Mouse (Mus musculus) CH12.LX (cell line): ENCODE results near the gene Stk39. TPM values are rescaled to one million over a fixed set of nuclear protein-coding genes. Genes with fewer than 3 reads are reported as not detected.

ENCODE experiments used
- DNase-seq: peaks from one replicate; pipeline ENCODE4 v3.0.0-alpha.2; 2013; ENCODE audit errors: extremely low read depth
- H3K27ac ChIP-seq: 2 replicates; pipeline ENCODE4 v1.5.1; 2012; ENCODE audit warnings: low read depth, mild to moderate bottlenecking, control low read depth, moderate library complexity; ENCODE audit not compliant: insufficient read depth
- H3K27me3 ChIP-seq: replicated peaks from 2 replicates; pipeline ENCODE3; 2012; ENCODE audit warnings: inconsistent platforms
- H3K36me3 ChIP-seq, 2 experiments: replicated peaks in 1 of 2; 2 replicates each; pipeline versions ENCODE3 to v1.6.1; 2012; ENCODE audit warnings: inconsistent platforms in 1 of 2, low read length in 1 of 2, mild to moderate bottlenecking in 1 of 2, mixed read lengths in 1 of 2, moderate library complexity in 1 of 2; ENCODE audit not compliant: control insufficient read depth in 1 of 2, insufficient read depth in 1 of 2
- H3K4me1 ChIP-seq, 2 experiments: 2 replicates each; pipeline ENCODE4 v1.6.1; 2012; ENCODE audit warnings: inconsistent platforms in 1 of 2, moderate library complexity in 1 of 2; ENCODE audit not compliant: insufficient read depth in 2 of 2, control insufficient read depth in 1 of 2
- H3K4me2 ChIP-seq: 2 replicates; pipeline ENCODE4 v1.6.1; 2012; ENCODE audit warnings: low read depth, mild to moderate bottlenecking, control low read depth; ENCODE audit not compliant: poor library complexity, insufficient read depth, severe bottlenecking
- H3K4me3 ChIP-seq, 3 experiments: fragments of 150-350 bp in 1 of 3; sonication (generic) in 1 of 3; replicated peaks in 1 of 3; 2 replicates each; pipeline versions ENCODE3 to v1.5.1; 2011 to 2012; ENCODE audit warnings: low read depth in 2 of 3, low read length in 2 of 3, mild to moderate bottlenecking in 2 of 3, moderate library complexity in 2 of 3, control low read depth in 1 of 3, improper control_type of control experiment in 1 of 3, inconsistent platforms in 1 of 3, mixed read lengths in 1 of 3; ENCODE audit not compliant: poor library complexity in 1 of 3
- H3K79me2 ChIP-seq: replicated peaks from 2 replicates; pipeline ENCODE4 v1.6.1; 2012; ENCODE audit warnings: mild to moderate bottlenecking, moderate library complexity; ENCODE audit not compliant: control insufficient read depth, poor library complexity, insufficient read depth, severe bottlenecking; ENCODE audit errors: extremely low read depth
- H3K9ac ChIP-seq: 2 replicates; pipeline ENCODE4 v1.6.1; 2012; ENCODE audit warnings: low read depth, mild to moderate bottlenecking, control low read depth, moderate library complexity; ENCODE audit not compliant: insufficient read depth
- H3K9me3 ChIP-seq: replicated peaks from 2 replicates; pipeline ENCODE3; 2012; ENCODE audit warnings: low read length, inconsistent platforms, mixed read lengths
- BHLHE40 ChIP-seq: IDR thresholded peaks from 2 replicates; pipeline ENCODE4 v1.6.1; 2011; ENCODE audit warnings: mild to moderate bottlenecking, low read depth, low read length, improper control_type of control experiment
- CHD1 ChIP-seq: IDR thresholded peaks from 2 replicates; pipeline ENCODE4 v1.6.1; 2012; ENCODE audit warnings: low read depth, low read length, improper control_type of control experiment, inconsistent platforms
- EP300 ChIP-seq: IDR thresholded peaks from 2 replicates; pipeline ENCODE4 v1.6.1; 2011; ENCODE audit warnings: low read length, improper control_type of control experiment
- ETS1 ChIP-seq: conservative IDR thresholded peaks from 2 replicates; pipeline ENCODE4 v1.6.1; 2012; ENCODE audit warnings: low read depth, mild to moderate bottlenecking, inconsistent platforms, low read length, improper control_type of control experiment, moderate library complexity
- JUN ChIP-seq: IDR thresholded peaks from 2 replicates; pipeline ENCODE4 v1.6.1; 2011; ENCODE audit warnings: low read depth, mild to moderate bottlenecking, low read length, improper control_type of control experiment, moderate library complexity; ENCODE audit not compliant: insufficient read depth
- KAT2A ChIP-seq: IDR thresholded peaks from 2 replicates; pipeline ENCODE4 v1.6.1; 2012; ENCODE audit warnings: low read length, improper control_type of control experiment, inconsistent platforms; ENCODE audit not compliant: insufficient replicate concordance
- MAFK ChIP-seq: IDR thresholded peaks from 2 replicates; pipeline ENCODE4 v1.6.1; 2011; ENCODE audit warnings: low read length, improper control_type of control experiment; ENCODE audit not compliant: insufficient replicate concordance
- MAZ ChIP-seq: IDR thresholded peaks from 2 replicates; pipeline ENCODE4 v1.6.1; 2012; ENCODE audit warnings: low read depth, mild to moderate bottlenecking, inconsistent platforms, low read length, improper control_type of control experiment, moderate library complexity
- MEF2A ChIP-seq: IDR thresholded peaks from 2 replicates; pipeline ENCODE4 v1.6.1; 2014; ENCODE audit warnings: low read depth, mild to moderate bottlenecking, inconsistent platforms, low read length, improper control_type of control experiment, borderline replicate concordance
- MYC ChIP-seq: IDR thresholded peaks from 2 replicates; pipeline ENCODE4 v1.6.1; 2011; ENCODE audit warnings: low read depth, mild to moderate bottlenecking, improper control_type of control experiment, low read length
- NELFE ChIP-seq: IDR thresholded peaks from 2 replicates; pipeline ENCODE4 v1.6.1; 2011; ENCODE audit warnings: low read depth, low read length, improper control_type of control experiment
- NRF1 ChIP-seq: IDR thresholded peaks from 2 replicates; pipeline ENCODE4 v1.6.1; 2014; ENCODE audit warnings: low read depth, mild to moderate bottlenecking, inconsistent platforms, low read length, improper control_type of control experiment, moderate library complexity
- POLR2A ChIP-seq: IDR thresholded peaks from 2 replicates; pipeline ENCODE4 v1.6.1; 2011; ENCODE audit warnings: low read depth, mild to moderate bottlenecking, improper control_type of control experiment, low read length
- POLR2AphosphoS2 ChIP-seq: IDR thresholded peaks from 2 replicates; pipeline ENCODE4 v1.6.1; 2011; ENCODE audit warnings: low read depth, low read length, improper control_type of control experiment
- RAD21 ChIP-seq: IDR thresholded peaks from 2 replicates; pipeline ENCODE4 v1.6.1; 2011; ENCODE audit warnings: low read depth, mild to moderate bottlenecking, low read length, improper control_type of control experiment, moderate library complexity
- RCOR1 ChIP-seq: conservative IDR thresholded peaks from 2 replicates; pipeline ENCODE4 v1.6.1; 2012; ENCODE audit warnings: low read depth, mild to moderate bottlenecking, inconsistent platforms, low read length, improper control_type of control experiment
- SMC3 ChIP-seq: IDR thresholded peaks from 2 replicates; pipeline ENCODE4 v1.6.1; 2011; ENCODE audit warnings: low read depth, low read length, improper control_type of control experiment
- TBP ChIP-seq: conservative IDR thresholded peaks from 2 replicates; pipeline ENCODE4 v1.6.1; 2011; ENCODE audit warnings: low read depth, low read length, improper control_type of control experiment
- USF1 ChIP-seq: IDR thresholded peaks from 2 replicates; pipeline ENCODE4 v1.6.1; 2014; ENCODE audit warnings: low read depth, mild to moderate bottlenecking, inconsistent platforms, low read length, improper control_type of control experiment
- USF2 ChIP-seq: conservative IDR thresholded peaks from 2 replicates; pipeline ENCODE4 v1.6.1; 2011; ENCODE audit warnings: low read depth, low read length, improper control_type of control experiment
- ZC3H11A ChIP-seq: IDR thresholded peaks from 2 replicates; pipeline ENCODE4 v1.6.1; 2012; ENCODE audit warnings: low read depth, mild to moderate bottlenecking, inconsistent platforms, low read length, improper control_type of control experiment
- ZKSCAN1 ChIP-seq: IDR thresholded peaks from 2 replicates; pipeline ENCODE4 v1.6.1; 2012; ENCODE audit warnings: low read depth, inconsistent platforms, low read length, improper control_type of control experiment, borderline replicate concordance
- ZMIZ1 ChIP-seq: IDR thresholded peaks from 2 replicates; pipeline ENCODE4 v1.6.1; 2012; ENCODE audit warnings: low read depth, mild to moderate bottlenecking, inconsistent platforms, low read length, improper control_type of control experiment
- ZNF384 ChIP-seq: IDR thresholded peaks from 2 replicates; pipeline ENCODE4 v1.6.1; 2012; ENCODE audit warnings: low read depth, low read length, improper control_type of control experiment, inconsistent platforms
- dilution Hi-C: fragments of 300-500 bp; cut with MboI; formaldehyde crosslinking; loops from 2 replicates; pipeline ENCODE4 v1.14.3; 2020; ENCODE audit warnings: low sequenced_read_pairs; ENCODE audit not compliant: extremely low pct_unique_long_range_greater_than_20kb, extremely low pct_ligation_motif_present
- in situ Hi-C: fragments of 300-500 bp; cut with MboI; formaldehyde crosslinking; loops from 3 replicates; pipeline ENCODE4 v1.14.3; 2019; ENCODE audit warnings: low sequenced_read_pairs, low pct_ligation_motif_present, low pct_unique_long_range_greater_than_20kb, mixed read lengths
- polyA plus RNA-seq: library from polyadenylated mRNA; unstranded; fragments of >175 nt; gene quantifications from 2 replicates; pipeline ENCODE4 v1.2.1, GENCODE M21; 2012; ENCODE audit warnings: low read depth; ENCODE audit not compliant: insufficient read length
- total RNA-seq, 2 experiments: library from RNA; depleted of rRNA; stranded (reverse); fragments of 300-350 nt in 1 of 2; fragments of >200 nt in 1 of 2; gene quantifications; 2 replicates each; pipeline ENCODE4 v1.2.3; 2012 to 2014

Gene Stk39
- total and polyA plus RNA-seq, 3 experiments = not detected

- dilution Hi-C loops = no loop called here
- TF ChIP-seq RCOR1 (no peak), RAD21 (no peak), NELFE (no peak), MAZ (no peak), ZKSCAN1 (no peak), ZNF384 (no peak), SMC3 (no peak), CHD1 (no peak), EP300 (no peak), POLR2A (no peak), POLR2AphosphoS2 (no peak), JUN (no peak), MYC (no peak), ZMIZ1 (no peak)
- TF ChIP-seq, all 38 proteins: peak for 0
- H3K4me3 ChIP-seq = no peak overlapping the region
- no peak overlapping the region for H3K27ac ChIP-seq
- H3K36me3 ChIP-seq = no peaks in the 10 kb centered on the region
- no peaks in the 10 kb centered on the region for H3K4me1 ChIP-seq
- no peak overlapping the region for H3K4me2 ChIP-seq
- no peaks in the 10 kb centered on the region for H3K27me3 ChIP-seq
- in situ Hi-C loops = no loop called here
- no peaks in the 10 kb centered on the region for H3K79me2 ChIP-seq
- H3K9me3 ChIP-seq = peaks cover 70% of the 10 kb centered on the region
- no peak for DNase-seq
- no peak overlapping the region for H3K9ac ChIP-seq
Observed at GRCm38 (mm10) chr2:68253222-68253621, 218.8 kb downstream of the Stk39 start.

GRCm38 (mm10) chr2:68252048-68252758 lies 219.9 kb downstream of the Stk39 start:
- no peak overlapping the region for H3K9ac ChIP-seq
- no peak overlapping the region for H3K4me2 ChIP-seq
- no peak overlapping the region for H3K4me3 ChIP-seq
- in situ Hi-C loops (no loop called here), dilution Hi-C loops (no loop called here)
- H3K27ac ChIP-seq = no peak overlapping the region
- H3K27me3 ChIP-seq = no peaks in the 10 kb centered on the region
- H3K4me1 ChIP-seq = no peaks in the 10 kb centered on the region
- H3K79me2 ChIP-seq = no peaks in the 10 kb centered on the region
- TF ChIP-seq BHLHE40 = no peak
- no peak for TF ChIP-seq MEF2A
- TF ChIP-seq MAFK = no peak
- no peak for TF ChIP-seq MYC
- TF ChIP-seq KAT2A = no peak
- TF ChIP-seq CHD1 = no peak
- no peak for TF ChIP-seq USF2
- no peak for TF ChIP-seq POLR2A
- no peak for TF ChIP-seq ZNF384
- no peak for TF ChIP-seq ETS1
- TF ChIP-seq NRF1 = no peak
- TF ChIP-seq JUN = no peak
- TF ChIP-seq TBP = no peak
- TF ChIP-seq USF1 = no peak
- no peak for TF ChIP-seq SMC3
- no peak for TF ChIP-seq RAD21
- TF ChIP-seq ZC3H11A = no peak
- no peaks in the 10 kb centered on the region for H3K36me3 ChIP-seq
- no peak for DNase-seq
- H3K9me3 ChIP-seq = peaks cover 72% of the 10 kb centered on the region
